In the genomic region with DNA sequence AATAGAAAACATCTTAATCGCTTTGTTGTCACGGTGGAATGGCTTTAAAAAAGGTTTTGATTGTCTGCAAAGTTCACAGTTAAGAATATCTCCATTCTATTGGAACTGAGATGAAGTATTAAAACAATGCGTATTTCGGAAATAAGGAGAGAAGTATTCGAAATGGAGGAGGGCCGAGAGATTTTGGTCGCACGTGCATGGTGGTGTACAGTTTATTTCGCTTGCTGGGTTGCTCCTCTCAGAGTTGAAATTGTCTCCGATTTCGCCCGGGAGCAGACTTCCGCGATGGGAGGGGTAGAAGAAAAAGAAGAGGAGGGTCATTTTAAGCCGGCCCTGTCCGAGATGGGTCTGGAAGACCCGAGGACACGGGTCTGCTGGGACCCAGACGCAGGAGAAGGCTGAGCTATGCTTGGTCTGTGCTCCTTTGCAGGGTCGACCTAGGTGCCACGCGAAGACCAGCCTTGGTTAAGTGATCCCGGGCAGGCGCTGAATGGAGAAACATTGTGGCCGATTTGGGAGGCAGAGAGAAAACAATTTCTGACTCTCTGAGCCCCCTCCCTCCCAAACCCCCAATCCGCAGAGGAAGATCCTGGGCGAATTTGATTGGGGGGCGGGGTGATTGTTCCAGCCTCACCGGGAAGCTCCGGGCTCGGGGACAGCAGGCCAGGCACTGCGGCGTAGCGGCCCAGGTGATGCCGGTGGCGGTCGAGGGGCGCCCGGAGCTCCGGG, we compare ENCODE assay signal across 9 mouse cellular contexts. TPM values are rescaled to one million over a fixed set of nuclear protein-coding genes. Genes with fewer than 3 reads are reported as not detected.
DNase-seq lines count a peak whose midpoint lies in the region; ATAC-seq lines count a peak whose summit lies in the region.
"Had no signal": no experiment of that assay in that cellular context is flagged by ENCODE, and none has a peak within 500 bp of the region (broad histone marks: within the 10 kb centered on the region; RNA-seq: fewer than 3 reads in every experiment).

No protein-coding gene starts in this region.

- WGBS in heart, embryonic 12.5 days = under 1% methylated on average over 40 of the region's 40 CpGs
- WGBS in midbrain, embryonic 13.5 days = under 1% methylated on average over 38 of the region's 40 CpGs

- H3K27me3 ChIP-seq in heart, embryonic 12.5 days (replicated peaks) = no peaks in the 10 kb centered on the region
- H3K27me3 ChIP-seq in midbrain, embryonic 13.5 days = no peaks in the 10 kb centered on the region
- H3K27me3 ChIP-seq: Patski had no signal

- peak overlapping the region; percentile 96 for H3K4me2 ChIP-seq in heart, embryonic 12.5 days
- peak overlapping the region; percentile 98 for H3K4me2 ChIP-seq in midbrain, embryonic 13.5 days (replicated peaks)

- intact Hi-C loops in gastrocnemius, postnatal 14 days (cut with DNase I; ENCODE audit: low total_unique reads) = loop anchor here (1.0 to 5.0 kb wide), 2 partner anchors 48 to 72 kb away; no protein-coding TSS in a partner anchor

- DNase-seq in gastrocnemius, postnatal 14 days = peak; percentile 59
- DNase-seq in gastrocnemius, postnatal 4 days (ENCODE audit: low spot score in 2 of 2) = no peak
- DNase-seq in B cell, adult 2 months = peak; percentile 21 to 43
- peak; percentile 82 for DNase-seq in cerebellum, postnatal 10 days
- peak; percentile 76 for DNase-seq in kidney, postnatal 10 days
- DNase-seq in MN1 (ENCODE audit: low spot score) = no peak

- H3K27ac ChIP-seq in heart, embryonic 12.5 days (ENCODE audit: poor library complexity, severe bottlenecking) = peak overlapping the region; percentile 86
- peak overlapping the region; percentile 100 for H3K27ac ChIP-seq in midbrain, embryonic 13.5 days

- H3K9ac ChIP-seq in heart, embryonic 12.5 days = peak overlapping the region; percentile 99
- H3K9ac ChIP-seq in midbrain, embryonic 13.5 days (replicated peaks) = peak overlapping the region; percentile 100

- peaks cover 30% of the 10 kb centered on the region for H3K4me1 ChIP-seq in heart, embryonic 12.5 days (replicated peaks)
- peaks cover 32% of the 10 kb centered on the region for H3K4me1 ChIP-seq in midbrain, embryonic 13.5 days (replicated peaks)

- H3K4me3 ChIP-seq in heart, embryonic 12.5 days = peak overlapping the region; percentile 92
- H3K4me3 ChIP-seq in midbrain, embryonic 13.5 days (replicated peaks) = peak overlapping the region; percentile 66

- no peak for ATAC-seq in heart, embryonic 12.5 days (ENCODE audit: insufficient number of reproducible peaks, low FRiP score)
- no peak for ATAC-seq in midbrain, embryonic 13.5 days
- ATAC-seq: Patski had no signal

- H3K9me3 ChIP-seq in heart, embryonic 12.5 days (replicated peaks) = no peaks in the 10 kb centered on the region
- no peaks in the 10 kb centered on the region for H3K9me3 ChIP-seq in midbrain, embryonic 13.5 days

- H3K36me3 ChIP-seq in heart, embryonic 12.5 days = no peaks in the 10 kb centered on the region
- peaks cover 7% of the 10 kb centered on the region for H3K36me3 ChIP-seq in midbrain, embryonic 13.5 days

RNA-seq across cellular contexts. Expression of a gene that starts 2.8 kb away (rescaled TPM):
- total RNA-seq in gastrocnemius, postnatal 14 days (2021) = 1 to 10 TPM; 3.4 to 8.1 TPM
- 10 to 100 TPM; 13.6 to 15.1 TPM for total RNA-seq in gastrocnemius, postnatal 4 days (2021)
- polyA plus RNA-seq in heart, embryonic 12.5 days (2016; fragmentation: Nextera tagmentation; extraction: Ambion mirVana) = 6.5 and 7.6 TPM in 2 replicates
- polyA plus RNA-seq in midbrain, embryonic 13.5 days (2015; fragmentation: Nextera tagmentation; extraction: Ambion mirVana) = 17.4 and 19.5 TPM in 2 replicates

Comparison
In these comparisons a context has a peak if more than half of its experiments do, and no peak if none do; other contexts are left out.
1. DNase-seq: peak in gastrocnemius, postnatal 14 days (single experiment), B cell, adult 2 months (2 of 2), cerebellum, postnatal 10 days (2 of 2) and kidney, postnatal 10 days (single experiment); none in gastrocnemius, postnatal 4 days (0 of 2) and MN1 (single experiment).